Mouse (Mus musculus) C2C12 (cell line): ENCODE measurements around the gene Dynlt1c.
"Not testable (repeated sequence)": the region's sequence is repeated elsewhere in the genome, so short reads cannot be mapped to it uniquely, and the experiment has no call there.

Experiments used
- CEBPB ChIP-seq: IDR thresholded peaks from one replicate; pipeline ENCODE4 v1.6.1; 2011; ENCODE audit warnings: low read depth, mild to moderate bottlenecking, control low read depth, moderate library complexity
- CTCF ChIP-seq: IDR thresholded peaks from one replicate; pipeline ENCODE4 v1.5.1; 2011; ENCODE audit not compliant: control insufficient read depth, insufficient read depth, insufficient read length
- FOSL1 ChIP-seq: IDR thresholded peaks from one replicate; pipeline ENCODE4 v1.8.0; 2011; ENCODE audit warnings: mild to moderate bottlenecking, low read length; ENCODE audit not compliant: poor library complexity, insufficient read depth, severe bottlenecking
- MAX ChIP-seq: IDR thresholded peaks from one replicate; pipeline ENCODE4 v1.6.1; 2011; ENCODE audit warnings: mild to moderate bottlenecking, control low read depth
- MYOD1 ChIP-seq: IDR thresholded peaks from one replicate; pipeline ENCODE4 v1.6.1; 2011; ENCODE audit warnings: low read depth; ENCODE audit not compliant: control insufficient read depth, insufficient read length
- USF1 ChIP-seq: IDR thresholded peaks from one replicate; pipeline ENCODE4 v1.6.1; 2011; ENCODE audit warnings: low read depth, mild to moderate bottlenecking, control low read depth, moderate library complexity

DNA sequence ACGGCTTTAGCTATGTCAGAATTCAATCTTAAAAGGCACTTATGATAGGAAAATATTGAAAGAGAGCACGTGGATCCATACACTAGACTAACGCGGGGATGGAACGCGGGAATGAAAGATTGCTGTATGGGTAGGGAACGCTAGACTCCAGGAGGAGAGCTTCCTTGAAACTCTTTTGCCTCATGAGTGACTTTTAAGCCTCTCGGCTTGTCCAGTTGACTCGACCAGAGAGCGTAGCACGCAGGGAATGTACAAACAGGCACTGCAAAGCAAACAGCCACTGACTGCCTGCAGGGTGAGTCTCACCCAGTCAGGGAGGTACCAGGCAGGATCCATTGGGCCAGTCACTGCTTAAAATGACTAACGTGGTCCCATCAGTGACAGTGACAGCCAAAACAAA lies 20.5 kb downstream of the Dynlt1c start:
- not testable (repeated sequence) for TF ChIP-seq CTCF, MYOD1, CEBPB, USF1, MAX, FOSL1
